Mouse (Mus musculus): ENCODE data around the gene Ncam1. TPM values are rescaled to one million over a fixed set of nuclear protein-coding genes. Genes with fewer than 3 reads are reported as not detected.

Gene Ncam1
- polyA plus RNA-seq, 1 experiment from 2014 or later, result 450 TPM

GRCm38 (mm10) chr9:49606317-49606716 lies 192.4 kb downstream of the Ncam1 start:
- H3K9ac ChIP-seq (ENCODE audit: low read depth, low read length), result no peak overlapping the region
- no peaks in the 10 kb centered on the region for H3K27me3 ChIP-seq (replicated peaks; ENCODE audit: control insufficient read depth, insufficient read depth, low read length)
- no peaks in the 10 kb centered on the region for H3K36me3 ChIP-seq (ENCODE audit: control insufficient read depth, insufficient read depth, low read length)
- peak overlapping the region; percentile 10; the same call in 1 of the 2 replicates for H3K27ac ChIP-seq (ENCODE audit: low read depth, low read length)
- peak overlapping the region; percentile 0; the same call in 1 of the 2 replicates for H3K4me2 ChIP-seq (ENCODE audit: low read length)
- no peak overlapping the region for H3K4me3 ChIP-seq (ENCODE audit: low read length)
- peak; percentile 82 for ATAC-seq
- H3K9me3 ChIP-seq (ENCODE audit: control insufficient read depth, low read length), result no peaks in the 10 kb centered on the region
- 5% methylated on average over 5 of the region's 5 CpGs for WGBS
- H3K4me1 ChIP-seq (ENCODE audit: control insufficient read depth, insufficient read depth, low read depth, low read length), result peaks cover 33% of the 10 kb centered on the region

GRCm38 (mm10) chr9:49605791-49606190 lies 192.9 kb downstream of the Ncam1 start:
- Histone ChIP-seq H3K9me3 (ENCODE audit: control insufficient read depth, low read length) (no peaks in the 10 kb centered on the region), H3K4me1 (ENCODE audit: control insufficient read depth, insufficient read depth, low read depth, low read length) (peaks cover 35% of the 10 kb centered on the region), H3K4me2 (ENCODE audit: low read length) (no peak overlapping the region), H3K9ac (ENCODE audit: low read depth, low read length) (no peak overlapping the region), H3K27me3 (replicated peaks; ENCODE audit: control insufficient read depth, insufficient read depth, low read length) (no peaks in the 10 kb centered on the region), H3K4me3 (ENCODE audit: low read length) (no peak overlapping the region), H3K36me3 (ENCODE audit: control insufficient read depth, insufficient read depth, low read length) (no peaks in the 10 kb centered on the region), H3K27ac (ENCODE audit: low read depth, low read length) (peak overlapping the region; percentile 10; the same call in 1 of the 2 replicates)
- ATAC-seq, result no peak
- 43% methylated on average over 4 of the region's 4 CpGs for WGBS

- ATAC-seq, result no peak
- Histone ChIP-seq H3K9me3 (ENCODE audit: control insufficient read depth, low read length) (no peaks in the 10 kb centered on the region), H3K27ac (ENCODE audit: low read depth, low read length) (no peak overlapping the region), H3K4me3 (ENCODE audit: low read length) (no peak overlapping the region), H3K9ac (ENCODE audit: low read depth, low read length) (no peak overlapping the region), H3K4me2 (ENCODE audit: low read length) (no peak overlapping the region), H3K36me3 (ENCODE audit: control insufficient read depth, insufficient read depth, low read length) (no peaks in the 10 kb centered on the region), H3K27me3 (replicated peaks; ENCODE audit: control insufficient read depth, insufficient read depth, low read length) (no peaks in the 10 kb centered on the region), H3K4me1 (ENCODE audit: control insufficient read depth, insufficient read depth, low read depth, low read length) (peaks cover 35% of the 10 kb centered on the region)
- whole genome bisulfite sequencing, result 82% methylated on average over 3 of the region's 3 CpGs
These were observed 193.4 kb downstream of the Ncam1 start for GRCm38 (mm10) chr9:49605351-49605750.

- Histone ChIP-seq H3K27me3 (replicated peaks; ENCODE audit: control insufficient read depth, insufficient read depth, low read length) (no peaks in the 10 kb centered on the region), H3K4me2 (ENCODE audit: low read length) (no peak overlapping the region), H3K27ac (ENCODE audit: low read depth, low read length) (no peak overlapping the region; the same call in 1 of the 2 replicates), H3K4me3 (ENCODE audit: low read length) (no peak overlapping the region), H3K9me3 (ENCODE audit: control insufficient read depth, low read length) (no peaks in the 10 kb centered on the region), H3K36me3 (ENCODE audit: control insufficient read depth, insufficient read depth, low read length) (no peaks in the 10 kb centered on the region), H3K9ac (ENCODE audit: low read depth, low read length) (no peak overlapping the region), H3K4me1 (ENCODE audit: control insufficient read depth, insufficient read depth, low read depth, low read length) (peaks cover 20% of the 10 kb centered on the region)
- ATAC-seq, result no peak
- 53% methylated on average over 4 of the region's 4 CpGs for WGBS
These were observed 197.5 kb downstream of the Ncam1 start for GRCm38 (mm10) chr9:49601215-49601614.

- peak overlapping the region; percentile 35 for H3K4me2 ChIP-seq (ENCODE audit: low read length)
- peaks cover 52% of the 10 kb centered on the region for H3K4me1 ChIP-seq (ENCODE audit: control insufficient read depth, insufficient read depth, low read depth, low read length)
- H3K9ac ChIP-seq (ENCODE audit: low read depth, low read length), result peak overlapping the region; percentile 45
- no peaks in the 10 kb centered on the region for H3K9me3 ChIP-seq (ENCODE audit: control insufficient read depth, low read length)
- peak overlapping the region; percentile 74 for H3K27ac ChIP-seq (ENCODE audit: low read depth, low read length)
- H3K27me3 ChIP-seq (replicated peaks; ENCODE audit: control insufficient read depth, insufficient read depth, low read length), result no peaks in the 10 kb centered on the region
- H3K36me3 ChIP-seq (ENCODE audit: control insufficient read depth, insufficient read depth, low read length), result no peaks in the 10 kb centered on the region
- no peak overlapping the region; the same call in 1 of the 2 replicates for H3K4me3 ChIP-seq (ENCODE audit: low read length)
- WGBS, result 18% methylated on average over 11 of the region's 11 CpGs
- peak; percentile 67 for ATAC-seq
These were observed 202.9 kb downstream of the Ncam1 start for GRCm38 (mm10) chr9:49595635-49596348.

- Histone ChIP-seq H3K9me3 (ENCODE audit: control insufficient read depth, low read length) (no peaks in the 10 kb centered on the region), H3K36me3 (ENCODE audit: control insufficient read depth, insufficient read depth, low read length) (no peaks in the 10 kb centered on the region), H3K9ac (ENCODE audit: low read depth, low read length) (peak overlapping the region; percentile 45), H3K4me2 (ENCODE audit: low read length) (peak overlapping the region; percentile 35), H3K4me3 (ENCODE audit: low read length) (no peak overlapping the region; the same call in 1 of the 2 replicates), H3K27me3 (replicated peaks; ENCODE audit: control insufficient read depth, insufficient read depth, low read length) (no peaks in the 10 kb centered on the region), H3K4me1 (ENCODE audit: control insufficient read depth, insufficient read depth, low read depth, low read length) (peaks cover 58% of the 10 kb centered on the region), H3K27ac (ENCODE audit: low read depth, low read length) (peak overlapping the region; percentile 74)
- 18% methylated on average over 7 of the region's 7 CpGs for WGBS
- peak; percentile 51 for ATAC-seq
These were observed 203.7 kb downstream of the Ncam1 start for GRCm38 (mm10) chr9:49594876-49595634.

- H3K9ac ChIP-seq (ENCODE audit: low read depth, low read length), result no peak overlapping the region
- 31% methylated on average over 10 of the region's 10 CpGs for WGBS
- ATAC-seq, result no peak
- H3K4me1 ChIP-seq (ENCODE audit: control insufficient read depth, insufficient read depth, low read depth, low read length), result peaks cover 63% of the 10 kb centered on the region
- no peak overlapping the region for H3K27ac ChIP-seq (ENCODE audit: low read depth, low read length)
- H3K4me2 ChIP-seq (ENCODE audit: low read length), result no peak overlapping the region
- H3K36me3 ChIP-seq (ENCODE audit: control insufficient read depth, insufficient read depth, low read length), result no peaks in the 10 kb centered on the region
- no peaks in the 10 kb centered on the region for H3K27me3 ChIP-seq (replicated peaks; ENCODE audit: control insufficient read depth, insufficient read depth, low read length)
- H3K4me3 ChIP-seq (ENCODE audit: low read length), result no peak overlapping the region
- H3K9me3 ChIP-seq (ENCODE audit: control insufficient read depth, low read length), result no peaks in the 10 kb centered on the region
These were observed 204.7 kb downstream of the Ncam1 start for GRCm38 (mm10) chr9:49593951-49594536.

GRCm38 (mm10) chr9:49592006-49592405 lies 206.7 kb downstream of the Ncam1 start:
- WGBS, result 36% methylated on average over 2 of the region's 2 CpGs
- H3K4me2 ChIP-seq (ENCODE audit: low read length), result no peak overlapping the region
- no peak overlapping the region for H3K4me3 ChIP-seq (ENCODE audit: low read length)
- peaks cover 66% of the 10 kb centered on the region for H3K4me1 ChIP-seq (ENCODE audit: control insufficient read depth, insufficient read depth, low read depth, low read length)
- no peak overlapping the region; the same call in 1 of the 2 replicates for H3K9ac ChIP-seq (ENCODE audit: low read depth, low read length)
- H3K36me3 ChIP-seq (ENCODE audit: control insufficient read depth, insufficient read depth, low read length), result no peaks in the 10 kb centered on the region
- no peak for ATAC-seq
- no peaks in the 10 kb centered on the region for H3K9me3 ChIP-seq (ENCODE audit: control insufficient read depth, low read length)
- no peaks in the 10 kb centered on the region for H3K27me3 ChIP-seq (replicated peaks; ENCODE audit: control insufficient read depth, insufficient read depth, low read length)
- H3K27ac ChIP-seq (ENCODE audit: low read depth, low read length), result no peak overlapping the region

- no peak for ATAC-seq
- WGBS, result 24% methylated on average over 4 of the region's 4 CpGs
- Histone ChIP-seq H3K27me3 (replicated peaks; ENCODE audit: control insufficient read depth, insufficient read depth, low read length) (no peaks in the 10 kb centered on the region), H3K36me3 (ENCODE audit: control insufficient read depth, insufficient read depth, low read length) (no peaks in the 10 kb centered on the region), H3K27ac (ENCODE audit: low read depth, low read length) (no peak overlapping the region), H3K4me2 (ENCODE audit: low read length) (no peak overlapping the region), H3K9me3 (ENCODE audit: control insufficient read depth, low read length) (no peaks in the 10 kb centered on the region), H3K4me3 (ENCODE audit: low read length) (no peak overlapping the region), H3K9ac (ENCODE audit: low read depth, low read length) (no peak overlapping the region), H3K4me1 (ENCODE audit: control insufficient read depth, insufficient read depth, low read depth, low read length) (peaks cover 52% of the 10 kb centered on the region)
These were observed 208.5 kb downstream of the Ncam1 start for GRCm38 (mm10) chr9:49590261-49590660.
